Comparison of ENCODE assay signal across 24 mouse cellular contexts in the genomic region with DNA sequence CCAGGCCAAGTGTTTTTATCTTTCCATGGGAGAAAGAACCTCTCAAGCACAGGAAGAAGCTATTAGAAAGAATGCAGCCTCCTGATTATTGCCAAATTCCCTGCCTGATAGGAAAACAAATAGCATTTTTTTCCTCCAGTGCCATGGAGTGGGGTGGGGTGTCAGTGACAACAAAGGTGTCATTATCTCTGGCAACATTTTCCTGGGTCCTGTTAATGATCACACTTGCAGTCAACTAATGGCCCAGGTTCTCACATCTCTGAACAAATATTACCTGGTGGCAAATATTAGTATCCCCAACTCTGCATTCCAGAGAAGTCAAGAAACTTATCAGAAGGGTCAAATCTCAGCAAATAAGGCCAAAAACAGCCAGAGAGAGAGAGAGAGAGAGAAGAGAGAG.
DNase-seq lines count a peak whose midpoint lies in the region; ATAC-seq and TF ChIP-seq lines count a peak whose summit lies in the region.
"Had no signal": no experiment of that assay in that cellular context is flagged by ENCODE, and none has a peak within 500 bp of the region (broad histone marks: within the 10 kb centered on the region; RNA-seq: fewer than 3 reads in every experiment).

No protein-coding gene starts in this region.

- peaks cover 10% of the 10 kb centered on the region; the same call in 1 of the 2 replicates for H3K4me1 ChIP-seq in heart, embryonic 10.5 days
- H3K4me1 ChIP-seq in liver, embryonic 15.5 days (replicated peaks) = no peaks in the 10 kb centered on the region
- 0 out of 2 replicates have a peak, but pooled peaks cover 6% of the 10 kb centered on the region for H3K4me1 ChIP-seq in liver, postnatal 0 days (ENCODE audit: insufficient read depth)
- H3K4me1 ChIP-seq in lung, embryonic 14.5 days (ENCODE audit: insufficient read depth) = peaks cover 11% of the 10 kb centered on the region; the same call in 1 of the 2 replicates

- intact Hi-C loops in heart, postnatal 36 days (cut with DNase I) = loop anchor here (5.0 kb wide), 1 partner anchor 102 kb away; no protein-coding TSS in a partner anchor

- H3K9ac ChIP-seq in liver, embryonic 15.5 days = no peak overlapping the region
- H3K9ac ChIP-seq in liver, postnatal 0 days (replicated peaks) = no peak overlapping the region
- H3K9ac ChIP-seq in lung, embryonic 14.5 days = no peak overlapping the region
- H3K9ac ChIP-seq: embryonic facial prominence, embryonic 12.5 days; forebrain, embryonic 13.5 days had no signal

- TF ChIP-seq EP300 in liver, postnatal 0 days (IDR thresholded peaks at IDR 0.05; ENCODE audit: low read depth) = no peak

- H3K27me3 ChIP-seq in heart, embryonic 10.5 days (ENCODE audit: insufficient read depth, poor library complexity, severe bottlenecking) = no peaks in the 10 kb centered on the region
- no peaks in the 10 kb centered on the region for H3K27me3 ChIP-seq in liver, embryonic 15.5 days
- no peaks in the 10 kb centered on the region for H3K27me3 ChIP-seq in liver, postnatal 0 days (ENCODE audit: insufficient read depth, low read length)
- H3K27me3 ChIP-seq in lung, embryonic 14.5 days (ENCODE audit: insufficient read depth, low read length) = no peaks in the 10 kb centered on the region
- H3K27me3 ChIP-seq: CH12.LX; embryonic facial prominence, embryonic 12.5 days; forebrain, embryonic 13.5 days; Patski had no signal

- TF ChIP-seq CTCF in liver, postnatal 0 days (IDR thresholded peaks at IDR 0.05; ENCODE audit: low read depth) = no peak
- TF ChIP-seq CTCF in lung, embryonic 14.5 days (IDR thresholded peaks at IDR 0.05; ENCODE audit: low read depth) = no peak

- no peak overlapping the region for H3K27ac ChIP-seq in heart, embryonic 10.5 days
- no peak overlapping the region for H3K27ac ChIP-seq in liver, embryonic 15.5 days (replicated peaks)
- no peak overlapping the region for H3K27ac ChIP-seq in liver, postnatal 0 days (ENCODE audit: low read depth)
- H3K27ac ChIP-seq in lung, embryonic 14.5 days (ENCODE audit: low read depth) = 0 out of 2 replicates have a peak overlapping the region, but pooled peaks have one; percentile 38
- H3K27ac ChIP-seq: embryonic facial prominence, embryonic 10.5 days; embryonic facial prominence, embryonic 12.5 days; forebrain, embryonic 13.5 days had no signal

- no peak overlapping the region for H3K4me3 ChIP-seq in heart, embryonic 10.5 days
- H3K4me3 ChIP-seq in liver, embryonic 15.5 days (replicated peaks) = no peak overlapping the region
- no peak overlapping the region for H3K4me3 ChIP-seq in liver, postnatal 0 days (ENCODE audit: low read depth, low read length)
- H3K4me3 ChIP-seq in lung, embryonic 14.5 days (ENCODE audit: low read depth, low read length) = no peak overlapping the region
- H3K4me3 ChIP-seq: embryonic facial prominence, embryonic 10.5 days; embryonic facial prominence, embryonic 12.5 days; forebrain, embryonic 13.5 days had no signal

- H3K9me3 ChIP-seq in heart, embryonic 10.5 days = no peaks in the 10 kb centered on the region
- no peaks in the 10 kb centered on the region for H3K9me3 ChIP-seq in liver, embryonic 15.5 days (replicated peaks)
- no peaks in the 10 kb centered on the region for H3K9me3 ChIP-seq in liver, postnatal 0 days (ENCODE audit: low read length)
- H3K9me3 ChIP-seq in lung, embryonic 14.5 days (ENCODE audit: low read depth, low read length) = no peaks in the 10 kb centered on the region
- H3K9me3 ChIP-seq: embryonic facial prominence, embryonic 10.5 days; embryonic facial prominence, embryonic 12.5 days; forebrain, embryonic 13.5 days; G1E had no signal

- DNase-seq in heart, embryonic 10.5 days (ENCODE audit: low spot score) = peak; percentile 33
- no peak for DNase-seq in heart, postnatal 36 days
- no peak for DNase-seq in liver, postnatal 0 days
- no peak for DNase-seq in lung, embryonic 14.5 days
- DNase-seq in lung, adult 18-20 months = no peak
- DNase-seq in yolk sac, embryonic 10.5 days (ENCODE audit: low spot score) = peak; percentile 75
- DNase-seq: adrenal gland, adult 8-10 months; adrenal gland, postnatal 14 days; adrenal gland, postnatal 36 days; B cell, adult 2 months; cerebellum, adult 11-12 months; cerebellum, adult 2 months; cerebellum, adult 9-10 months; cerebellum, postnatal 10 days; cerebellum, postnatal 25 days had no signal

- no peaks in the 10 kb centered on the region for H3K36me3 ChIP-seq in heart, embryonic 10.5 days
- H3K36me3 ChIP-seq in liver, embryonic 15.5 days (replicated peaks) = no peaks in the 10 kb centered on the region
- H3K36me3 ChIP-seq in liver, postnatal 0 days (replicated peaks; ENCODE audit: insufficient read depth, low read length) = no peaks in the 10 kb centered on the region
- no peaks in the 10 kb centered on the region for H3K36me3 ChIP-seq in lung, embryonic 14.5 days (ENCODE audit: insufficient read depth)
- H3K36me3 ChIP-seq: embryonic facial prominence, embryonic 12.5 days; G1E had no signal

- H3K4me2 ChIP-seq in liver, embryonic 15.5 days = no peak overlapping the region
- no peak overlapping the region for H3K4me2 ChIP-seq in liver, postnatal 0 days (ENCODE audit: low read depth, low read length)
- H3K4me2 ChIP-seq in lung, embryonic 14.5 days = no peak overlapping the region
- H3K4me2 ChIP-seq: embryonic facial prominence, embryonic 12.5 days; forebrain, embryonic 13.5 days had no signal

- peak; percentile 49; the same call in 1 of the 2 replicates for ATAC-seq in liver, embryonic 15.5 days (ENCODE audit: insufficient read depth)
- no peak for ATAC-seq in liver, postnatal 0 days
- no peak for ATAC-seq in lung, embryonic 14.5 days (ENCODE audit: insufficient read depth)
- ATAC-seq: activated CD4-positive, CD25-positive, alpha-beta regulatory T cell, adult 4 months; CD4-positive, CD25-positive, alpha-beta regulatory T cell, adult 4 months; forebrain, embryonic 13.5 days; Patski had no signal

Comparison
In these comparisons a context has a peak if more than half of its experiments do, and no peak if none do; other contexts are left out.
1. DNase-seq: peak in heart, embryonic 10.5 days (single experiment) and yolk sac, embryonic 10.5 days (single experiment); none in heart, postnatal 36 days (0 of 2), liver, postnatal 0 days (single experiment), lung, embryonic 14.5 days (single experiment) and lung, adult 18-20 months (0 of 2).